Mouse (Mus musculus): ENCODE measurements around the gene Ddx39.

GRCm38 (mm10) chr8:83715771-83716170 is 794 bp downstream of the Ddx39 start:
- no peak for TF ChIP-seq EP300 (IDR thresholded peaks at IDR 0.05)
- no peak for TF ChIP-seq CTCF (IDR thresholded peaks at IDR 0.05)
